Mouse (Mus musculus): ENCODE measurements at regions not wholly inside any gene's neighbourhood (a gene's known extent, or its start where the extent isn't known, plus 50 kb on each side); places are given as distances from the start of the nearest gene placed in this dataset.

- no peak for DNase-seq
These were observed 58.9 kb upstream of the Ankrd1 start for GRCm38 (mm10) chr19:36178828-36179251.

- DNase-seq: no peak
These were observed 60.4 kb upstream of the Ankrd1 start for GRCm38 (mm10) chr19:36180329-36180728.

GRCm38 (mm10) chr19:36181535-36181934, 61.6 kb upstream of the Ankrd1 start:
- DNase-seq: no peak

GRCm38 (mm10) chr19:36183127-36183526, 63.2 kb upstream of the Ankrd1 start:
- peak; percentile 52 for DNase-seq

GRCm38 (mm10) chr19:36189662-36190061, 69.8 kb upstream of the Ankrd1 start:
- no peak for DNase-seq

- DNase-seq: no peak
These were observed 71.7 kb upstream of the Ankrd1 start for GRCm38 (mm10) chr19:36191641-36192040.

GRCm38 (mm10) chr19:36204269-36204668, 84.4 kb upstream of the Ankrd1 start:
- no peak for DNase-seq

- no peak for DNase-seq
These were observed 85.2 kb upstream of the Ankrd1 start for GRCm38 (mm10) chr19:36204965-36205718.

GRCm38 (mm10) chr19:36207735-36208288, 87.9 kb upstream of the Ankrd1 start:
- no peak for DNase-seq

GRCm38 (mm10) chr19:36208419-36208818, 88.5 kb upstream of the Ankrd1 start:
- no peak for DNase-seq

- DNase-seq: no peak
These were observed 93.6 kb upstream of the Ankrd1 start for GRCm38 (mm10) chr19:36213461-36213860.

GRCm38 (mm10) chr19:36214188-36214968, 94.5 kb upstream of the Ankrd1 start:
- peak; percentile 39 for DNase-seq

GRCm38 (mm10) chr19:36217177-36217576, 97.3 kb upstream of the Ankrd1 start:
- DNase-seq: no peak

GRCm38 (mm10) chr19:36217605-36218004, 97.7 kb upstream of the Ankrd1 start:
- no peak for DNase-seq

- no peak for DNase-seq
These were observed 99.0 kb upstream of the Ankrd1 start for GRCm38 (mm10) chr19:36218921-36219320.

- no peak for DNase-seq
These were observed 101.2 kb upstream of the Ankrd1 start for GRCm38 (mm10) chr19:36221104-36221503.

- DNase-seq: no peak
These were observed 101.7 kb upstream of the Ankrd1 start for GRCm38 (mm10) chr19:36221596-36221995.

GRCm38 (mm10) chr19:36222198-36222597, 102.3 kb upstream of the Ankrd1 start:
- no peak for DNase-seq

GRCm38 (mm10) chr19:36224518-36224917, 104.6 kb upstream of the Ankrd1 start:
- no peak for DNase-seq

- no peak for DNase-seq
These were observed 105.7 kb upstream of the Ankrd1 start for GRCm38 (mm10) chr19:36225612-36226011.

- no peak for DNase-seq
These were observed 107.7 kb upstream of the Ankrd1 start for GRCm38 (mm10) chr19:36227418-36228160.

- no peak for DNase-seq
These were observed 109.4 kb upstream of the Ankrd1 start for GRCm38 (mm10) chr19:36229315-36229714.

- DNase-seq: no peak
These were observed 110.0 kb upstream of the Ankrd1 start for GRCm38 (mm10) chr19:36229941-36230340.
